Mouse (Mus musculus): ENCODE measurements around the gene Hist1h2bh. TPM values are rescaled to one million over a fixed set of nuclear protein-coding genes. Genes with fewer than 3 reads are reported as not detected.
"Not testable (repeated sequence)": the region's sequence is repeated elsewhere in the genome, so short reads cannot be mapped to it uniquely, and the experiment has no call there.

Gene Hist1h2bh
- total RNA-seq, 2 experiments from 2014 or later = 29.4 to 38.7 TPM

- peak; percentile 49 to 79 for DNase-seq (ENCODE audit: low spot score in 2 of 2)
These were observed 30.8 kb upstream of the Hist1h2bh start, which contains the start of the genes Hist1h2bf and Hist1h2ad for GRCm38 (mm10) chr13:23573898-23574524. TSS of gene Hist1h2bf (minus strand) at chr13:23574196. TSS of gene Hist1h2ad (plus strand) at chr13:23574381.

DNA sequence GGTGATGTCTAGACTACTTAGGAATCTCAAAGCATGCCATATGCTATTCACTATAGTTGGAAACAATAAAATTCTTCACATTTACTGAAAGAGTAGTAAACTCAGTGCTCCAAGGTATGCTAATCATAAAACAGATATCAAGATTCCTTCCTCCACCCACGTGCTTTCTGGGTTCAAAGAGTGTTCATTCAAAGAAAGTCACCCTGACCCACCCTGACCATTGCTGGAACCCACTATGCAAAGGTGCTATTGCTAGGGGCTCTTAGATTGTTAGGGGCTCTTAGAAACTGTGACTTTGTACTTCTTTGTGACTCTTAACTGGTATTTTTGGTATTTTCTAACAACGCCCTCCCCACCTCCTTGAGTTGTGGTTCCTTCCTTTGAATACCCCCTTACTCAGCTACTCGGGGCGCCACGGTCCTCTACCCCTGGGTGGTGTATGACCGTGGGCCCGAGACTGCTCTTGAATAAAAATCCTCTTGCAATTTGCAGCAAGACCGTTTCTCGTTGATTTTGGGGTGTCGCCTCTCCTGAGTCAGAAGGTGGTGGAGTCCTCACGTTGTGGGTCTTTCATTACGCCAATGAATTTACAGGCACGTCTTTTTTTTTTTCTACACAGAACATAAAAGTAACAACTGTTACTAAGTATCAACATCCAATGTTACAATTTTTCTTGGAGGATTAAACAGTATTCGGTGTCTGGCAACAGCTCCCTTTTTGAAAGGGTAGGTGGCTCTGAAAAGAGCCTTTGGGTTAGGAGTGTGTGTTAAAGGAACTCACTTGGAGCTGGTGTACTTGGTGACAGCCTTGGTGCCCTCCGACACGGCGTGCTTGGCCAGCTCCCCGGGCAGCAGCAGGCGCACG is 30.1 kb upstream of the Hist1h2bh start:
- not testable (repeated sequence) for DNase-seq (ENCODE audit: low spot score in 2 of 2)

GRCm38 (mm10) chr13:23572218-23573033 is 29.2 kb upstream of the Hist1h2bh start:
- no peak for DNase-seq (ENCODE audit: low spot score in 2 of 2)

DNA sequence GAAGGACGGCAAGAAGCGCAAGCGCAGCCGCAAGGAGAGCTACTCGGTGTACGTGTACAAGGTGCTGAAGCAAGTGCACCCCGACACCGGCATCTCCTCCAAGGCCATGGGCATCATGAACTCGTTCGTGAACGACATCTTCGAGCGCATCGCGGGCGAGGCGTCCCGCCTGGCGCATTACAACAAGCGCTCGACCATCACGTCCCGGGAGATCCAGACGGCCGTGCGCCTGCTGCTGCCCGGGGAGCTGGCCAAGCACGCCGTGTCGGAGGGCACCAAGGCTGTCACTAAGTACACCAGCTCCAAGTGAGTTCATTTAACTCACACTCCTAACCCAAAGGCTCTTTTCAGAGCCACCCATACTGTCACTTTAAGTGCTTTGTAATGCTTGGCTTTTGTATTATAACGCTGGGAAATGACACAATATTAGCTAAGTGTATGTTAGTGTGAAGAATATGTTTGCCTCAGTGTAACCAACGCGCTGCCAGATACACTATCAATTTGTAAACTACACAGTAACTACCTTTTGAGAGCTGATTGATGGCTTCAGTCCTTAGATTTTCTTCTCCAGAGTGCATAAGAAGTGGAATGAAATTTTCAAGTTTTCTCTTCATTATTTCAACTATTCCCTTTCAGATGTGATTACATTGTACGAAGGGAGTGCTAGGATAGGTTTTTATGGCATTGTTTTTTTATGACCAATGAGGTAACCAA is 28.5 kb upstream of the Hist1h2bh start:
- not testable (repeated sequence) for DNase-seq (ENCODE audit: low spot score in 2 of 2)

DNA sequence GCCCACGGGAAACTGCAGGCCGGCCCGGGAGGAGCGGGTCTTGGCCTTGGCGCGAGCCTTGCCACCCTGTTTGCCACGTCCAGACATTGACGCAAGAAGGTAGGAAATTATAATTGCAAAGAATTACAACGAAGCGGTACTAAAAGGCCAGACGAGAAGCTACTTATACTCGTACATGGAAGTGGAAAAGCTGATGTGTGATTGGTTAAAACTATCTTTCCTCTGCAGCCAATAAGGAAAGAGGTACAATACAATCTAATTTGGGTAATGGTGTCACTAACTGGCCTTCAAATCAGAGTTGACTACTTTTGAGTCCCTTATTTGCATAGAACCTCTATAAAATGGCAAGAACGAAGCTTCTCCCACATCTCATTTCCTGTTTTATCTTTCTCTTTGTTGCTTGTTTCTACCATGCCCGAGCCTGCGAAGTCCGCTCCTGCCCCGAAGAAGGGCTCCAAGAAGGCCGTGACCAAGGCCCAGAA is 27.9 kb upstream of the Hist1h2bh start, which contains the start of the genes Hist1h2ae and Hist1h2bg:
Gene Hist1h2ae, minus strand, starts transcription at position 199 of the 482 bp plus-strand sequence.
Gene Hist1h2bg, plus strand, starts transcription at position 375 of the 482 bp plus-strand sequence.
- peak in 1 of 2 experiments; percentile 29 for DNase-seq (ENCODE audit: low spot score in 2 of 2)

GRCm38 (mm10) chr13:23570261-23571021 is 27.2 kb upstream of the Hist1h2bh start:
- not testable (repeated sequence) for DNase-seq (ENCODE audit: low spot score in 2 of 2)

DNA sequence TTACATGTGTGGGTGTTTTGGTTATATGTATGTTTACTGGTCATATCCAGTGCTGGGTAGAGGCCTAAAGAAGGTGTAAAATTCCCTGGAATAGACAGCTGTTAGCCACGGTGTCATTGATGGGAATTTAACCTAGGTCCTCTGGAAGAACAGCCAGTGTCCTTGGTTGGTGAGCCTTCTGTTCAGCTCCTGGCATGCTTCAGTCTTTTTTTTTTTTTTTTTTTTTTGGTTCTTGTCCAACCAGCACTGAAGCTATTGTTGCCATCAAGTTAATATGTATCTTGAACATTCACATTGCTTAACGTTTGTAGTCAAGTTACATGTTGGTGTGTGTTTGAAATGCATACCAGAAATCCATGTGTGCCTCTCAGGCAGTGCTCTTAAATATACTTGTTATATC is 21.3 kb upstream of the Hist1h2bh start:
- no peak for DNase-seq (ENCODE audit: low spot score in 2 of 2)

DNA sequence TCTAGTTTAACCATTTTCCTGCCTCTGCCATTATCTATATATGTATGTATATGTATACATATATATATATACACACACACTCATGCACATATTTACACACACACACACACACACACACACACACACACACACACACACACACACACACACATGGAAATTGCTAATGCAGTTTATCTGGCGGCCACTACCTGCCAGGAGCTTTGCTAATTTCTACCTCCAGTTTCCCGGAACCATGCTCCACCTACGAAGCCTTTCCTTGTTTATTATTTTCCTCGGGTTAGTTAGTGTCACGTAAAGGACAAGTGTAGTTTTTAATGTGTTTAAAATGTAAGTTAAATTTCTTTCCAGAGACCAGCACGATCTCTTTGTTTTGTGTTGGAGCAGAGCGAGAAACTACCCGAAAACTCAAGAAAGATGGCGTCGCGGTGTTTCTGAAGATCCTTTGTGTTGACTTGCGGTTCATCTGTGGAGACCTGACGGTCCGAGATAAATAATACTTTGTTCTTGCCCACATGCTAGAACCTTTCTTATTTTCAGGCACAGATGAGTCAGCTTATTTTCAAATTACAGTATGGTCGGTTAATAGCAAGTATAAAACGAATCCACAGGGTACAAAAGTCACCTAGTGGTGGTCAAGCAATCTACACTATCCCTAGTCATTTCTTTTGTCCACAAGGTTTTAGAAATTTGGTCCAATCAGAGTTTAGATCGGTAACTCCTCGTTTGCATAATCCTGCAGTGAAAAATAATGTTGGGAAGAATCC is 19.7 kb upstream of the Hist1h2bh start:
- DNase-seq (ENCODE audit: low spot score in 2 of 2) = no peak

GRCm38 (mm10) chr13:23561883-23562659 is 18.9 kb upstream of the Hist1h2bh start, which contains the start of gene Hist1h3e:
TSS of gene Hist1h3e (minus strand) at chr13:23562369.
- peak; percentile 89 to 90 for DNase-seq (ENCODE audit: low spot score in 2 of 2)

- DNase-seq (ENCODE audit: low spot score in 2 of 2) = not testable (repeated sequence)
These were observed 18.3 kb upstream of the Hist1h2bh start for GRCm38 (mm10) chr13:23561531-23561882.

DNA sequence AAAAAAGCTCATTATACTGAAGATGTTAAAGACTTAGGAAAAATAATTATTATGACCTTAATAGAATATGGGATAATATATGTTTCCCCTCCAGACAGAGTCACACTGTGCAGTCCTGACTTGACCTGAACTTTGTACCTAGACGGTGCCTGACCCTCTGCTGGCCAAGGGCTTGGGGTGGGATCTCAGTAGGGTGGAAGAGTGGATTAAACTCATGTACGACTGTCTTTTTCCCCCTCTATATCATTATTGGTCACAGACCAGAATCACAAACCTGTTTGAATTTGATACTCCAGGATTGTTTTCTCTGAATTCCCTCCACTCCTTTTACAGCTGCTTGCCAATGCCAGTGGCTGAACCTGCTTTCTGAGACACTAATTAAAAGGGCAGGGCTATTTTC is 17.5 kb upstream of the Hist1h2bh start:
- not testable (repeated sequence) for DNase-seq (ENCODE audit: low spot score in 2 of 2)

DNA sequence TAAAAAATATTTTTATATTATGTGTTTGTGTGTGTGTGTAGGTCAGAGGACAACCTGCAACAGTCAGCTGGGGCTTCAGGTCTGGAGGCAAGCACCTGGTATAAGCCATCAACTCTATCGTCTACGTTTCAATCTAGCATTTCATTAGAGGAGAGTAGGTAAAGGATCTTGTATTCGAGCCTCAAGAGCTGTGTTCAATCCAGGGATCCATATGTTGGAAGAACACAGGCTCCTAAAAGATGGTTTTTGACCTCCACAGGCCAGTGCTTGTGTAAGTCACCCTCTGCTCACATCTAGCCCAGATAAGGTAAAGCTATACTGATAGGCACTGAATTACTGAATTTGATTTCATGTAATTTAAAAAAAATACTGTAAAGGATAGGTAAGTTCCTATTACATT is 13.7 kb upstream of the Hist1h2bh start:
- DNase-seq (ENCODE audit: low spot score in 2 of 2) = no peak

- DNase-seq (ENCODE audit: low spot score in 2 of 2) = peak in 1 of 2 experiments; percentile 46
These were observed 12.7 kb upstream of the Hist1h2bh start for GRCm38 (mm10) chr13:23555839-23556416.

GRCm38 (mm10) chr13:23554925-23555838 is 12.0 kb upstream of the Hist1h2bh start:
- peak; percentile 48 to 64 for DNase-seq (ENCODE audit: low spot score in 2 of 2)

DNA sequence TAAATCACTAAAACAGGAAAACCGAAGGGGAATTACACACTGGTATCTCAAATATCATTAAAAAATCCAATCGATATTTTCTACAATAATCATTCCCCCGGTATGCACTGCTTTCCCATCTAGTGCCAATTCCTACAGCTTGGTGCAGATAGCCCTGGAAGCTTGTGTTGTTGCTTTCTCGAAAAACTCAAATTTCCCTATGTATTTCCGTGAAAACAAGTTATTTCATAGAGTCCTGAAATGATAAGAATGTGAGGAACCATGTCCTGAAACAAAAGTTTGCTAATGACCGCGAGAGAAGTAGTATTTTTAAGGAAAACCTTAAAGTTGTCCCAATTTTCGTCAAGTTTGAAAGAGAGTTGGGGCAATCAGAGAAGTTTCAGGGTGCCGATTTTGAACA is 11.2 kb upstream of the Hist1h2bh start:
- DNase-seq (ENCODE audit: low spot score in 2 of 2) = no peak

- DNase-seq (ENCODE audit: low spot score in 2 of 2) = no peak
These were observed 9.8 kb upstream of the Hist1h2bh start, which contains the start of gene Hist1h1d for GRCm38 (mm10) chr13:23552962-23553361. TSS of gene Hist1h1d (plus strand) at chr13:23553262.

All from adrenal gland, postnatal 4 days (tissue).